Mouse (Mus musculus): ENCODE data around the gene Ccdc124.
"Not testable (repeated sequence)": the region's sequence is repeated elsewhere in the genome, so short reads cannot be mapped to it uniquely, and the experiment has no call there.

The Ccdc124 gene

GRCm38 (mm10) chr8:70822594-70822993 is 51.1 kb downstream of the Ccdc124 start:
- not testable (repeated sequence) for DNase-seq (ENCODE audit: low spot score in 2 of 2)

GRCm38 (mm10) chr8:70821992-70822391 is 51.7 kb downstream of the Ccdc124 start:
- no peak for DNase-seq (ENCODE audit: low spot score in 2 of 2)

DNA sequence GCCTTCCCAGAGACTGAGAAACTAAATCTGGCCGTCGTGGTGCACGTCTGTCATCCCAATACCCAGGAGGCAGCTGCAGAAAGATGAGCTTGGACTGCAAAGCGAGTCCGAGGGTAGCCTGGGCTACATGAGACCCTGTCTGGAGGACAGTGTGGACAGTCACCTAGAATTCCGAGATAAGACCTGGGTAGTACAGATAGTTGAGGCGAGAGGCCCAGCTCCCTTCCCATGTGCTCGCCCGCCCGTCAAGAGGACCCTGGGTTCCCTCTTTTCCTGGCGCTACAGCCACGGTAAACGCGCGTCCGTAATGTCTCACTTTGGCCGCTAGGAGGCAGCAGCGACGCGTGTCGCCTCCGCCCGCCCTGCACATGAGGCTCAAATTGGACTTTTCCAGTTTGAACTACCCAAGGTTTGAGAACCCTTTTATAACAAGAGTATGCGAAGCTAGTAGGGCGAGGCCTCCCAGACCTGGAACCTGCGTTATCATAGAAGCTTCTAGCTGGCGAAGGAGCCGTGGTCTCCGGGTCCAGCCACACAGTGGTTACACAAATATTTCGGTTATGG is 52.3 kb downstream of the Ccdc124 start:
- DNase-seq (ENCODE audit: low spot score in 2 of 2) = no peak

GRCm38 (mm10) chr8:70820101-70820935 is 53.4 kb downstream of the Ccdc124 start:
- DNase-seq (ENCODE audit: low spot score in 2 of 2) = no peak
